Mouse (Mus musculus) ES-Bruce4 (cell line): ENCODE data around the gene Stum.

Experiments used
- CTCF ChIP-seq: IDR thresholded peaks from one replicate; pipeline ENCODE4 v1.8.1; 2011; ENCODE audit warnings: low read depth, low read length
- POLR2A ChIP-seq: IDR thresholded peaks from one replicate; pipeline ENCODE4 v1.8.1; 2011; ENCODE audit warnings: low read length; ENCODE audit not compliant: insufficient read depth

DNA sequence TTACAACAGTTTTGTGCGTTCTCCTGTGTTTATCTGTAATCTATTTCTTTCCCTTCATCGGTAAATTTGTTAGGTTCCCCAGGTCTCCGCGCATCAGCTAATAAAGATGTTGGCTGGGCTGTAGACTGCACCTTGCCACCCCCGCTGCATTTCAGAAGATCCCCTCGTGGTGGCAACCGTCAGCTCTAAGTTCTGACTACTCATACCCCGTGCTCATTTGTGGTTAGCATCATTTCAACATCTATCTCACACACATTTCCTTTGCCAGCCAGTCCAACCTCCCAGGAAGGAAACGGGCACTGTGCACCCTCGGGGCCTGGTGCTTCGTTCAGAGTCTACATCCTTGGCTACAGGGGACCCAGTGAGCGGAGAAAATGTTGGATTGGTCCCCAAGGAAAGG is 51.5 kb downstream of the Stum start:
- TF ChIP-seq POLR2A: no peak
- TF ChIP-seq CTCF: no peak
